Mouse (Mus musculus) forebrain, embryonic 11.5 days (tissue): ENCODE data around the gene Sytl3. TPM values are rescaled to one million over a fixed set of nuclear protein-coding genes. Genes with fewer than 3 reads are reported as not detected.
"Not testable (repeated sequence)": the region's sequence is repeated elsewhere in the genome, so short reads cannot be mapped to it uniquely, and the experiment has no call there.

Source experiments
- ATAC-seq: fragments of 200-750 bp; cut with Nextera tagmentation; replicated peaks from 2 replicates; pipeline ENCODE4 v1.8.0; 2017; ENCODE audit warnings: moderate TSS enrichment; ENCODE audit not compliant: low FRiP score
- DNase-seq: peaks from one replicate; pipeline ENCODE4 v3.0.0-alpha.2; 2017; ENCODE audit warnings: low spot score
- H3K27ac ChIP-seq: fragments of 300-500 bp; sonication (generic); 2 replicates; pipeline ENCODE4 v1.5.1; 2014; ENCODE audit warnings: low read depth, low read length
- H3K27me3 ChIP-seq: fragments of 300-500 bp; sonication (generic); 2 replicates; pipeline ENCODE4 v1.6.1; 2014; ENCODE audit warnings: mild to moderate bottlenecking, low read length, mixed read lengths; ENCODE audit not compliant: control insufficient read depth, insufficient read depth
- H3K36me3 ChIP-seq: fragments of 300-500 bp; sonication (generic); 2 replicates; pipeline ENCODE4 v1.6.1; 2014; ENCODE audit warnings: mild to moderate bottlenecking, low read length, moderate library complexity, mixed read lengths; ENCODE audit not compliant: control insufficient read depth, insufficient read depth
- H3K4me1 ChIP-seq: fragments of 300-500 bp; sonication (generic); replicated peaks from 2 replicates; pipeline ENCODE4 v1.6.1; 2014; ENCODE audit warnings: low read length, mixed read lengths; ENCODE audit not compliant: control insufficient read depth, insufficient read depth
- H3K4me2 ChIP-seq: fragments of 300-500 bp; sonication (generic); 2 replicates; pipeline ENCODE4 v1.6.1; 2014; ENCODE audit warnings: low read depth, mild to moderate bottlenecking, low read length, moderate library complexity, mixed read lengths; ENCODE audit not compliant: severe bottlenecking
- H3K4me3 ChIP-seq: fragments of 300-500 bp; sonication (generic); 2 replicates; pipeline ENCODE4 v1.5.1; 2014; ENCODE audit warnings: low read depth, low read length
- H3K9ac ChIP-seq: fragments of 300-500 bp; sonication (generic); 2 replicates; pipeline ENCODE4 v1.6.1; 2014; ENCODE audit warnings: low read length
- H3K9me3 ChIP-seq: fragments of 300-500 bp; sonication (generic); 2 replicates; pipeline ENCODE4 v1.6.1; 2016; ENCODE audit warnings: low read length, mixed read lengths; ENCODE audit not compliant: control insufficient read depth
- WGBS: fragments of 180-500 bp; shearing (Covaris S2); extraction: QIAGEN DNeasy Blood & Tissue Kit; methylation state at CpG from one replicate; pipeline ENCODE4 v1.1.7; 2014; 5-methylcytosine and 5-hydroxymethylcytosine counted together
- polyA plus RNA-seq: library from polyadenylated mRNA; unstranded; fragments of >200 nt; fragmentation: Nextera tagmentation; extraction: Ambion mirVana; gene quantifications from 2 replicates; pipeline ENCODE4 v1.2.1, GENCODE M21; 2014

Gene Sytl3
- polyA plus RNA-seq, 1 experiment from 2014 or later = not detected

GRCm38 (mm10) chr17:6621976-6622375 lies 36.9 kb upstream of the Sytl3 start:
- 89% methylated on average over 11 of the region's 12 CpGs for WGBS
- not testable (repeated sequence) for H3K4me3 ChIP-seq, H3K36me3 ChIP-seq, H3K9ac ChIP-seq, H3K4me2 ChIP-seq, H3K27ac ChIP-seq, H3K9me3 ChIP-seq, H3K27me3 ChIP-seq, ATAC-seq, H3K4me1 ChIP-seq
- peak; percentile 14 for DNase-seq

GRCm38 (mm10) chr17:6624926-6625558 lies 33.9 kb upstream of the Sytl3 start:
- ATAC-seq, H3K4me2 ChIP-seq, H3K27me3 ChIP-seq, H3K27ac ChIP-seq, H3K4me1 ChIP-seq, H3K4me3 ChIP-seq, DNase-seq, H3K9ac ChIP-seq, H3K9me3 ChIP-seq, H3K36me3 ChIP-seq: not testable (repeated sequence)
- 50% methylated on average over 1 of the region's 6 CpGs for WGBS

DNA sequence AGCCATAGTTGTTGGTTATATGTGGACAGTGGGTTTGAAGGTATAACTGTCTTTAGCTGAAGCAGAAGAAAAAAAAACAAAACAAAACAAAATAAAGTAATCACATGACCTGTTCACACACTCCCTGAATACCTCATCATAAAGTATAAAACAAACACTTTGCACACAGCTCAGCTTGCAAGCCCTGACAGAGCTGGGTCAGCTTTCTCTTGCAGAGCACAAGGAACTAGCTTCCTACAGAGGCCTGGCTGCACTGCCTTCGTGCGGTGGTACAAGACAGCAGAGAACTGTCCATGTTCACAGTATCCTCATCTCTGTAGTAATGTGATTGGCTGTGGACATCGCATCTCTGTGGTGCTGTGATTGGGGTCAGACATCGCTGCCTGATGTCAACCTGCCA lies 28.5 kb upstream of the Sytl3 start:
- 97% methylated on average over 4 of the region's 4 CpGs for WGBS
- not testable (repeated sequence) for ATAC-seq, H3K36me3 ChIP-seq

DNA sequence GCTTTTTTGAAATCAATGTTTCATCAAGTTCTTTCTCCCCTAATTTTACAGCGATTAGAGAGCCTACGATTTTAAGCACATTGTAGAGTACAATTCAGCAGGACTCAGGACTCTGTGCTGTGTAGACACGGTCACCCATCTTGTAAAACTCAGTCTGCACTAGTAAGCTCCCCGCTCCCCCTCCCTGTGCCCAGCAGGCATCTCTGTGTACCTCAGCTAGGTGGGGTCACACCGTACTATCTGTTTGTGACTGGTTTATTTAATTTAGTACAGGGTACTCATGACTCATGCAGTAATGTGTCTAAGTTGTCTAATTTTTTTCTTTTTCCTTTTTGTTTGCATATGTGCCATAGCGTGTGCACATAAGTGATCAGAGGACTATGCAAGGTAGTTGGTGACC lies 26.0 kb upstream of the Sytl3 start:
- DNase-seq, H3K27me3 ChIP-seq, H3K27ac ChIP-seq, H3K9ac ChIP-seq, H3K9me3 ChIP-seq, H3K4me1 ChIP-seq, H3K36me3 ChIP-seq, H3K4me2 ChIP-seq, H3K4me3 ChIP-seq, ATAC-seq: not testable (repeated sequence)
- WGBS = 82% methylated on average over 6 of the region's 6 CpGs

More for the DNA sequence above, 28.5 kb upstream of the Sytl3 start:
- H3K9me3 ChIP-seq, H3K4me3 ChIP-seq, H3K4me1 ChIP-seq, H3K27ac ChIP-seq, H3K27me3 ChIP-seq, DNase-seq, H3K9ac ChIP-seq, H3K4me2 ChIP-seq: not testable (repeated sequence)

GRCm38 (mm10) chr17:6635781-6636180 lies 23.1 kb upstream of the Sytl3 start:
- H3K9me3 ChIP-seq, H3K4me3 ChIP-seq, ATAC-seq, H3K27ac ChIP-seq, H3K4me1 ChIP-seq, H3K4me2 ChIP-seq, H3K9ac ChIP-seq, DNase-seq, H3K27me3 ChIP-seq, H3K36me3 ChIP-seq: not testable (repeated sequence)
- WGBS = 80% methylated on average over 1 of the region's 4 CpGs

GRCm38 (mm10) chr17:6636861-6637260 lies 22.0 kb upstream of the Sytl3 start:
- H3K4me1 ChIP-seq = no peaks in the 10 kb centered on the region
- 90% methylated on average over 5 of the region's 5 CpGs for WGBS
- no peak overlapping the region for H3K4me3 ChIP-seq
- H3K9me3 ChIP-seq = no peaks in the 10 kb centered on the region
- no peaks in the 10 kb centered on the region for H3K27me3 ChIP-seq
- no peak overlapping the region for H3K4me2 ChIP-seq
- no peak overlapping the region for H3K9ac ChIP-seq
- no peak overlapping the region for H3K27ac ChIP-seq
- no peak for DNase-seq
- no peaks in the 10 kb centered on the region for H3K36me3 ChIP-seq
- ATAC-seq = no peak

DNA sequence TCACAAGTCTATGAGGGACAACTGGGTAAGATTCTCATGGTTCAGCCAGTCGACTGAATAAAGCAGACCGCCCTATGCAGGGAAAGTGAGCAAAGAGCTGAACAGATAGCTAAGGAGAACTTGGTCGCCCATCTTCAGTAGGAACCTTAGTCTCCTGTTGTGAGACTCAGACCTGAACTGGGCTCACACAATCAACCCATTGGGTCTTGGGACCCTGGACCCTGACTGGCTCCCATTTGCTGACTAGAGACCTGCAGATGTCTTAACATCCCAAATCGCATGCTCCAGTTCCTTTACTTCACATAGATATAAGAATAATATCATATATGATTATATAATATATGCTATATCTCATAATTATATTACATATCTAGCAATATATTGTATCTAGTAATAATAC lies 21.5 kb upstream of the Sytl3 start:
- H3K27ac ChIP-seq, H3K9ac ChIP-seq, DNase-seq, H3K27me3 ChIP-seq, H3K4me3 ChIP-seq, H3K9me3 ChIP-seq, H3K4me2 ChIP-seq, H3K4me1 ChIP-seq, H3K36me3 ChIP-seq, ATAC-seq: not testable (repeated sequence)
- WGBS = 99% methylated on average over 4 of the region's 4 CpGs

- ATAC-seq, DNase-seq: not testable (repeated sequence)
- 85% methylated on average over 8 of the region's 8 CpGs for WGBS
Measured at GRCm38 (mm10) chr17:6638444-6638843, 20.4 kb upstream of the Sytl3 start.

GRCm38 (mm10) chr17:6639486-6639885 lies 19.4 kb upstream of the Sytl3 start:
- H3K9ac ChIP-seq, H3K9me3 ChIP-seq, H3K27me3 ChIP-seq, H3K27ac ChIP-seq, DNase-seq, H3K4me3 ChIP-seq, H3K4me1 ChIP-seq, H3K4me2 ChIP-seq, H3K36me3 ChIP-seq, ATAC-seq: not testable (repeated sequence)
- 89% methylated on average over 15 of the region's 21 CpGs for WGBS

More at GRCm38 (mm10) chr17:6638444-6638843, 20.4 kb upstream of the Sytl3 start:
- not testable (repeated sequence) for H3K27ac ChIP-seq, H3K9me3 ChIP-seq, H3K9ac ChIP-seq, H3K27me3 ChIP-seq, H3K36me3 ChIP-seq, H3K4me1 ChIP-seq, H3K4me3 ChIP-seq, H3K4me2 ChIP-seq
